Comparison of ENCODE assay signal across 7 mouse cellular contexts in the genomic region with DNA sequence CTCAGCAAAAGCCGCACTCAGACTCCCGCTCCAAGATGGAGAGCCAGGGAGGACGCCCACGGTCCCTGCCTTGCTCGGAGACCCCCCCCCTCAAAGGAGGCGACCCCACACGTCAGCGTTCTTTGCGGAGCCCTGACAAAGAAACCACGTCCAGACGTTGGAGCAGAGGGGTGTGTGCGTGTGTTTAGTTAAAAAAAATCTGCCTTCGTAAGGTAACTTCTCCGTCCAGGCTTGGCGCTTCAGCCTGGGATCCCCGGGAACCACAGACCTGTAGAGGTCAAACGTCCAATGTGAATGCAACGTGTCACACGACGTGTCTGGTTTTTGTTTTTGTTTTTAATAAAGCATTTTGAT. TPM values are rescaled to one million over a fixed set of nuclear protein-coding genes. Genes with fewer than 3 reads are reported as not detected.
DNase-seq lines count a peak whose midpoint lies in the region; ATAC-seq and TF ChIP-seq lines count a peak whose summit lies in the region.

No protein-coding gene starts in this region.

- 0% methylated on average over 19 of the region's 20 CpGs for WGBS in embryonic facial prominence, embryonic 14.5 days
- WGBS in midbrain, embryonic 12.5 days = under 1% methylated on average over 20 of the region's 20 CpGs

- no peaks in the 10 kb centered on the region for H3K9me3 ChIP-seq in embryonic facial prominence, embryonic 14.5 days (ENCODE audit: control insufficient read depth, low read length)
- H3K9me3 ChIP-seq in midbrain, embryonic 12.5 days = no peaks in the 10 kb centered on the region

- peaks cover 10% of the 10 kb centered on the region for H3K4me1 ChIP-seq in testis, adult 2 months (ENCODE audit: control insufficient read depth, insufficient read depth, low read length)
- peaks cover 23% of the 10 kb centered on the region for H3K4me1 ChIP-seq in embryonic facial prominence, embryonic 14.5 days (ENCODE audit: control insufficient read depth, insufficient read depth, low read length)
- peaks cover 29% of the 10 kb centered on the region for H3K4me1 ChIP-seq in midbrain, embryonic 12.5 days

- DNase-seq in testis, postnatal 14 days (ENCODE audit: low spot score) = no peak
- DNase-seq in embryonic facial prominence, embryonic 14.5 days (ENCODE audit: low spot score) = peak; percentile 76
- peak; percentile 14 for DNase-seq in induced T-regulatory cell, adult 2 months (ENCODE audit: low read depth)
- no peak for DNase-seq in ovary, postnatal 14 days (ENCODE audit: low spot score)
- DNase-seq in gastrocnemius, adult 18-20 months (ENCODE audit: low spot score) = no peak

- peak overlapping the region; percentile 92 for H3K4me3 ChIP-seq in testis, adult 2 months (ENCODE audit: control insufficient read depth, low read depth, low read length)
- H3K4me3 ChIP-seq in embryonic facial prominence, embryonic 14.5 days (ENCODE audit: low read depth, low read length) = peak overlapping the region; percentile 92
- peak overlapping the region; percentile 97 for H3K4me3 ChIP-seq in midbrain, embryonic 12.5 days

- ATAC-seq in embryonic facial prominence, embryonic 14.5 days (ENCODE audit: low read depth) = peak; percentile 51
- peak; percentile 84 for ATAC-seq in midbrain, embryonic 12.5 days (ENCODE audit: low FRiP score, low read depth)

- peak overlapping the region; percentile 97 for H3K9ac ChIP-seq in embryonic facial prominence, embryonic 14.5 days (ENCODE audit: low read depth, low read length)
- H3K9ac ChIP-seq in midbrain, embryonic 12.5 days (replicated peaks) = peak overlapping the region; percentile 99

- H3K4me2 ChIP-seq in embryonic facial prominence, embryonic 14.5 days (ENCODE audit: low read depth, low read length) = peak overlapping the region; percentile 79
- H3K4me2 ChIP-seq in midbrain, embryonic 12.5 days (replicated peaks) = peak overlapping the region; percentile 79

- no peaks in the 10 kb centered on the region for H3K36me3 ChIP-seq in testis, adult 2 months (ENCODE audit: control insufficient read depth, insufficient read depth, low read length)
- H3K36me3 ChIP-seq in embryonic facial prominence, embryonic 14.5 days (ENCODE audit: control insufficient read depth, insufficient read depth, low read length) = no peaks in the 10 kb centered on the region
- no peaks in the 10 kb centered on the region for H3K36me3 ChIP-seq in midbrain, embryonic 12.5 days

- H3K27me3 ChIP-seq in testis, adult 2 months (ENCODE audit: control insufficient read depth, insufficient read depth, low read length) = 0 out of 2 replicates have a peak, but pooled peaks cover 2% of the 10 kb centered on the region
- no peaks in the 10 kb centered on the region for H3K27me3 ChIP-seq in embryonic facial prominence, embryonic 14.5 days (replicated peaks; ENCODE audit: control insufficient read depth, insufficient read depth, low read length)
- no peaks in the 10 kb centered on the region for H3K27me3 ChIP-seq in midbrain, embryonic 12.5 days

- no peak for TF ChIP-seq POLR2A in testis, adult 2 months (IDR thresholded peaks at IDR 0.05; ENCODE audit: control insufficient read depth, low read depth, low read length)

- H3K27ac ChIP-seq in testis, adult 2 months (ENCODE audit: control insufficient read depth, insufficient read depth, low read depth, low read length) = peak overlapping the region; percentile 65
- H3K27ac ChIP-seq in embryonic facial prominence, embryonic 14.5 days (replicated peaks; ENCODE audit: low read depth, low read length) = peak overlapping the region; percentile 98
- H3K27ac ChIP-seq in midbrain, embryonic 12.5 days (replicated peaks) = peak overlapping the region; percentile 97

- TF ChIP-seq CTCF in testis, adult 2 months (IDR thresholded peaks at IDR 0.05; ENCODE audit: control insufficient read depth, insufficient read depth, insufficient replicate concordance, low read depth, low read length) = no peak

RNA-seq across cellular contexts. Expression of a gene that starts 0.4 kb away (rescaled TPM):
- polyA plus RNA-seq in testis, adult 2 months (2012; rRNA removed) = 11.7 and 13.5 TPM in 2 replicates
- 36.8 and 44.6 TPM in 2 replicates for polyA plus RNA-seq in embryonic facial prominence, embryonic 14.5 days (2014; fragmentation: Nextera tagmentation; extraction: Ambion mirVana)
- 111 and 129 TPM in 2 replicates for polyA plus RNA-seq in midbrain, embryonic 12.5 days (2016; fragmentation: Nextera tagmentation; extraction: Ambion mirVana)
- 1 to 10 TPM; 3.6 to 6.0 TPM for total RNA-seq in gastrocnemius, adult 18-20 months (2021)

Comparison
In these comparisons a context has a peak if more than half of its experiments do, and no peak if none do; other contexts are left out.
1. DNase-seq: peak in embryonic facial prominence, embryonic 14.5 days (single experiment) and induced T-regulatory cell, adult 2 months (single experiment); none in testis, postnatal 14 days (single experiment), ovary, postnatal 14 days (single experiment) and gastrocnemius, adult 18-20 months (single experiment).
2. Peak in every context shown above with its lines, with median percentiles within 50 percentile points of each other: H3K27ac ChIP-seq and H3K4me3 ChIP-seq.